Mouse (Mus musculus): Measurements from ENCODE around the gene Jdp2.

DNA sequence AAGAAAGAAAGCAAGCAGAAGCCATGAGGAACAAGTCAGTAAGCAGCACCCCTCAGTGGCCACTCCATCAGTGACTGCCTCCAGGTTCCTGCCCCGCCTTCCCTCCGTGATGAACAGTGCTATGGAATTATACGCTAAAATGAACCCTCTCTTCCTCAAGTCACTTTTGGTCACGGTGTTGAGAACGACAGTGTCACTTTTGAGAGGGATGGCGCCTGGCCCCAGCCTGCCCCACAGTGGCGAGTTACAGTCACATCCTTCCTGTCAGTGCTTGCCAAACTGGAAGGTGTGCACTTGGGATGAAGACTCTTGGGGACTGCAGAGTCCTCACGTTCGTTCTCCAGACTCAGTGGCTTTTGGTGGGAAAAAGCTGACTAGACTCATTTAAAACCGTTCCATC is 48.5 kb downstream of the Jdp2 start:
- TF ChIP-seq POLR2A (IDR thresholded peaks at IDR 0.05; ENCODE audit: low read depth, low read length) (no peak), CTCF (IDR thresholded peaks at IDR 0.05; ENCODE audit: extremely low read depth, insufficient read depth, insufficient read length, insufficient replicate concordance) (peak; percentile 50; the same call in 1 of the 2 replicates)

All from spleen, adult 2 months (tissue).